Mouse (Mus musculus): Measurements from ENCODE around the gene Lipe.

- TF ChIP-seq CTCF (conservative IDR thresholded peaks at IDR 0.05; ENCODE audit: low read length) (peak; percentile 65), NANOG (IDR thresholded peaks at IDR 0.05; ENCODE audit: borderline replicate concordance, low read length) (no peak), POU5F1 (IDR thresholded peaks at IDR 0.05; ENCODE audit: borderline replicate concordance, low read length) (no peak)
Observed at GRCm38 (mm10) chr7:25402671-25403101, 4.2 kb upstream of the Lipe start.

Data from E14TG2a.4 (cell line).